Mouse (Mus musculus) urinary bladder, adult 18-20 months (tissue): Measurements from ENCODE around the gene Mroh3.
A peak's percentile ranks its signal among the peaks of the same experiment; 100 is the strongest.

Experiments used
- DNase-seq, 2 experiments: peaks; one replicate each; pipeline ENCODE4 v3.0.0; 2022; ENCODE audit warnings: low spot score in 2 of 2, mixed read lengths in 2 of 2

Gene Mroh3

GRCm38 (mm10) chr1:136212803-136213202 is at the start of gene Mroh3:
Gene Mroh3 (minus strand): TSS chr1:136212828.
- no peak for DNase-seq

GRCm38 (mm10) chr1:136260635-136261238 is 48.1 kb upstream of the Mroh3 start, which contains the start of gene Gpr25:
Gene Gpr25 (minus strand): TSS chr1:136260873.
- no peak for DNase-seq

- peak; percentile 15 to 31 for DNase-seq
These were observed 47.4 kb upstream of the Mroh3 start for GRCm38 (mm10) chr1:136259893-136260634.

GRCm38 (mm10) chr1:136259543-136259892 is 46.9 kb upstream of the Mroh3 start:
- DNase-seq: no peak

- no peak for DNase-seq
These were observed 45.9 kb upstream of the Mroh3 start for GRCm38 (mm10) chr1:136258495-136258894.

GRCm38 (mm10) chr1:136255657-136256056 is 43.0 kb upstream of the Mroh3 start:
- no peak for DNase-seq

- no peak for DNase-seq
These were observed 42.5 kb upstream of the Mroh3 start for GRCm38 (mm10) chr1:136255174-136255573.

- DNase-seq: no peak
These were observed 42.0 kb upstream of the Mroh3 start for GRCm38 (mm10) chr1:136254503-136255065.

- DNase-seq: no peak
These were observed 40.8 kb upstream of the Mroh3 start for GRCm38 (mm10) chr1:136253472-136253871.

GRCm38 (mm10) chr1:136249662-136250061 is 37.0 kb upstream of the Mroh3 start:
- no peak for DNase-seq

- peak in 1 of 2 experiments; percentile 69 for DNase-seq
These were observed 34.8 kb upstream of the Mroh3 start for GRCm38 (mm10) chr1:136247393-136247792.

GRCm38 (mm10) chr1:136244469-136244868 is 31.8 kb upstream of the Mroh3 start:
- DNase-seq: no peak

- DNase-seq: no peak
These were observed 29.2 kb upstream of the Mroh3 start for GRCm38 (mm10) chr1:136241801-136242200.

GRCm38 (mm10) chr1:136238495-136238894 is 25.9 kb upstream of the Mroh3 start:
- DNase-seq: no peak

- DNase-seq: no peak
These were observed 22.0 kb upstream of the Mroh3 start for GRCm38 (mm10) chr1:136234595-136235092.

- peak in 1 of 2 experiments; percentile 63 for DNase-seq
These were observed 21.4 kb upstream of the Mroh3 start, which contains the start of gene Inava for GRCm38 (mm10) chr1:136233892-136234594. Gene Inava (minus strand): TSS chr1:136234264.

GRCm38 (mm10) chr1:136232986-136233790 is 20.6 kb upstream of the Mroh3 start:
- DNase-seq: no peak

GRCm38 (mm10) chr1:136232285-136232926 is 19.8 kb upstream of the Mroh3 start:
- no peak for DNase-seq

- DNase-seq: peak in 1 of 2 experiments; percentile 62
These were observed 19.0 kb upstream of the Mroh3 start for GRCm38 (mm10) chr1:136231596-136231995.

- peak; percentile 67 to 80 for DNase-seq
These were observed 17.6 kb upstream of the Mroh3 start for GRCm38 (mm10) chr1:136230201-136230600.

GRCm38 (mm10) chr1:136229040-136229373 is 16.4 kb upstream of the Mroh3 start:
- no peak for DNase-seq
